Mouse (Mus musculus): ENCODE measurements at regions not wholly inside any gene's neighbourhood (a gene's known extent, or its start where the extent isn't known, plus 50 kb on each side); places are given as distances from the start of the nearest gene placed in this dataset.

DNA sequence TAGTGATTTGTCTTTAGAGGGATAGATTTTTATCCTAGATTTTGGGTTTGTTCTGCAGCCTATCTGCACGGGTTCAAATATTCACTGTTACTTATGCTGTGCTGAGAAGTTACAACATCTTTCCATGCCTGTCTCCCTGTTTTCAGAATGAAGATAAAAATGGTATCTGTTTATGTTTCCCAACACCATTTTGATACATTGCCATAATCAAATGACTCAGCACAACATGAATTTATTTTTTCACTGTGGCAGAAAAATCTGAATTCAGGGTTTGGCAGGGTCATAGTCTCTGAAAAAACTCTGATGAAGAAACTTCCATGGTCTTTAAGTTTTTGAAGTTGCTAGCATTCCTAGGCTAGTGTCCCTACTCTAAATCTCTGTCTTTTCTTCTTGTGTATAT lies 116.5 kb upstream of the Tmtc4 start:
- POLR2A ChIA-PET, result no interaction called here
- CTCF ChIA-PET, result no interaction called here

DNA sequence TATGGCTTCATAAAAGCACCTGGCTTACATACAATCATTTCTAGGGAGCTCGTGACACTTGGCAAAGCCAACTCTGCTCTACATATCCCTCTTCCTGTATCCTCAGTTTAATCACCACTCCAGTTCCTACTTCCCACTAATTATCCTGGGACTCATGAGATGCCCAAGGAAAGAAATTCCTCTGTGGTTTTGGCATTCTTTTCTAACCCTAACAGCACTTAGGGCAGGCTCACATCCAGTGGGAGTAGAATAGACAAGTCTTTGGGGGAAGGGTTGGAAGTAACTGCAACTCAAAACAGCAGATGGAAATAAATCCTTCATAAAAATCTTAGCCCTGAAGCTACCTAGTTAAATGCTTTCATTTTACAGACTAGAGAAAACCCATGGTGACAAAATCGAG lies 112.3 kb upstream of the Tmtc4 start:
- ChIA-PET POLR2A (no interaction called here), CTCF (no interaction called here)

DNA sequence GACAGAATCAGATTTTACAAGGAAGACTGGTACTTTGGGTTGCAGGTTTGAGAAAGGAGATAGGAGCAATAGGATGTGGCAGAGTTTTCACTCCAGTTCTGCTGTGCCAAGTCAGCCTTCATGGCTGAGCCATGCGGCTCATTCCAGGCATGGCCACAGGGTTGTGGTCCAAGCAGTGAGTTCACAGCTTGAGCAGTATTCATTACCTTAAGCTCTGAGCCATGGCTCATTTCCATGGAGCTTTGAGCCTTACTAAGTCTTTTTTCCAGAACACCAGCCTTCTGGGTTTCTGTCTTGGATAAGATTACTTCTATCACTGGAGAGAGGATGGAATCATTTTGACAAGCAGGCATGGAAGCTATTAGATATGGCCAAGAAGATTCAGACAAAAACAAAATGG lies 98.2 kb upstream of the Tmtc4 start:
- ChIA-PET POLR2A (interaction anchor here in 1 of 4 experiments (0.6 kb wide), 1 partner anchor 791 kb away, joined by 3 read pairs; no protein-coding TSS in a partner anchor), CTCF (no interaction called here)

DNA sequence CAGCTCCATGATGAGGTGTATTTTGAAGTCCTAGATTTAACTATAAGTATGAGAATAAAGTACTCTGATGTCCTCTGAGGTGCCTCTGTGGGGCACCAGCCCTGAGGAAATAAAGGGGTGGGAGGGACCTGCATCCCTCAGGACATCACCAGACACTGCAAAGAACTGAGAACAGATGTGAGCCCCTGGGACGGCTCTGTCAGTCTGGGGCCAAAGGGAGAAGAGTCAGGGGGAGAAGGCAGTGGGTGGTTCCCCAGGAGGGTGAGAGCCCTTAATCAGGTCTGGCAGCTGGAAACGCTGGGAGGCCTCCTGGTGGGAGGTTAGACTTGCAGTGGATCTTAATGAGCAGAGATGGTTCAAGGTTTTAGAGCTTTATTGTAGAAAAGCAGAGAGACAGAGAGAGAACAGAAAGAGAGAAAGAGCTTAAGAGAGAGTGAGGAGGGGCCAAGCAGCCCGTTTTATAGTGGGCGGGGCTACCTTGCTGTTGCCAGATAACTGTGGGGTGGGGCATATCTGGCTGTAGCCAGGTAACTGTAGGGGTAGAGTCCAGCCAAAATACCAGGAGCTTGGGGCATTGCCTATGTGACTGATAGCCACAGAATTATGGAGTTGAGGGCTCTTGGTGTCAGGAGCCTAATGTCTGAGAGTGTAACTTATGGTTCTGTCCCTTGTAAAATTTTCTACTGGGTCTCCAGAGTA lies 97.3 kb upstream of the Tmtc4 start:
- POLR2A ChIA-PET, result interaction anchor here in 1 of 4 experiments (0.6 kb wide), 1 partner anchor 790 kb away, joined by 3 read pairs; no protein-coding TSS in a partner anchor
- CTCF ChIA-PET, result no interaction called here

DNA sequence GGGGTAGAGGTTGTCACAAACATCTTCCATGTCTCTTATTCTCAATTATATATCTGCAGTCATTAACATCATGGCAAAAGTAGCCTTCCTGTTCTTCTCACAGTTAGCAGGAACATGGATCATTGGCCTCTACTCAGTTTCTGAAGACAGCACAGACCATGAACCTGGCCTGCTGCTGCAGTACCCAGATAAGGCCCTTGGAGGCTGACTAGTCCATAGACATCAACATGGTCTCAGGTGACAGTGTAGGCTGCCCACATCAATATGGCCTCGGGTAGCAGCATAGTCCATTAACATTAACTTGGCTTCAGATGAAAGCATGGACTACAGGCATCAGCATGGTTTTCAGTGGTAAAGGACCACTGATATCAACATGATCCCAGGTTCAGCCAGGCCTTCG lies 95.9 kb upstream of the Tmtc4 start:
- POLR2A ChIA-PET, result no interaction called here
- CTCF ChIA-PET, result no interaction called here

DNA sequence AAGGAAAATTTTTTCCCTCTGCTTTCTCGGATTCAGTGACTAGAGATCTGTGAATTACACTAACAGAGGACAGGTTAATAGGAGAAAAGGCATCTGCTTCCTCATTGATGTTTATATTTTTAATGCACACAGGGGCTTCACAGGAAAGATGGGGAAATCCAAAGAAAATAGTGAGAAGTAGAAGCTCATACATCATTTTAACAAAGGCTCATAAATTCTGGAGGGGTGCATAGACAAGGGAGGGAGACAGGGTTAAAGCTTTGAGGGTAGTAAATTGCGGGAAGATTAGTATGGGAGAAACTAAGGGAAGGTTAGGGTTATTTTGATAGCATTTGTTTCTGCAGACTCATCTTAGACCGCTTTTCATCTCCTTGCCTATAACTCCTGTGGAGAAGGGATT lies 95.0 kb upstream of the Tmtc4 start:
- ChIA-PET POLR2A (no interaction called here), CTCF (no interaction called here)

DNA sequence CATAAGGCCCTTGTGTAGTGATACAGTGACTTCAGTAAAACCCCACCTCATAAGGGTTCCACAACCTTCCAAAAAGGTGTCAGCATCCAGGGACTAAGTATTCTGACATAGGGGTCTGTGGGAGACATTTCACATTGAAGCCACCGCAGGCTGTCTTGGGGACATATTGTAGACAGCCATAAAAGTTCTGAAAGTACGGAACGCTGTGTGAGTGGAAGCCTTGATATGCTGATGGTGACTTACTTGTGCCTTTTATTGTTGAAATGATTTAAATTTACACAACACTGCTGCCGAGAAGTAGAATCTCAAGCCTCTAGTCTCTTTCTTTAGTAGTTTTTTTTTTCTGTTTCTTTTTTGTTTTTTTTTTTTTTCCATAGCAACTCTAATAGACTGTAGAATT lies 82.5 kb upstream of the Tmtc4 start:
- ChIA-PET CTCF (no interaction called here), POLR2A (interaction anchor here in 1 of 4 experiments (0.7 kb wide), 1 partner anchor 203 kb away, joined by 3 read pairs; no protein-coding TSS in a partner anchor)

DNA sequence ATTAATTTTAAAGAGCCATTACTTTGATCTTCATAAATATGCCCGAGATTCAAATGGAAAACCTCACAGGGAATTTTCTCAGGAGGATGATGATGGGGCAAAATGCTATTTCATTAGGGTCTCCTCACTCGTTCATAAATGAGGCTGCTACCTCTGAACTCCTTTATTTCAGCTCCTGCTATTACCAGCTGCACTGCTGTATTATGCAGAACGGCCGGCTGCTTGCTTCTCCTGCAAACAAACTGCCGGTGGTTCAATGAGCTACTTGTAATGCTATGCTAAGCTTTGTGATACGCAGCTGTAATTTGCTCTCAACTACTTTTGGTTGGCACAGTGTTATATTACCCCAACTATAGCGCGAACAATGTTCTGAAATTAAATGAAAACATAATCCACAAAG lies 81.7 kb upstream of the Tmtc4 start:
- POLR2A ChIA-PET, result no interaction called here
- CTCF ChIA-PET, result interaction anchor here in 2 of 4 experiments (0.6 kb wide), 2 partner anchors 43 to 225 kb away, joined by 3 to 6 read pairs; no protein-coding TSS in a partner anchor

DNA sequence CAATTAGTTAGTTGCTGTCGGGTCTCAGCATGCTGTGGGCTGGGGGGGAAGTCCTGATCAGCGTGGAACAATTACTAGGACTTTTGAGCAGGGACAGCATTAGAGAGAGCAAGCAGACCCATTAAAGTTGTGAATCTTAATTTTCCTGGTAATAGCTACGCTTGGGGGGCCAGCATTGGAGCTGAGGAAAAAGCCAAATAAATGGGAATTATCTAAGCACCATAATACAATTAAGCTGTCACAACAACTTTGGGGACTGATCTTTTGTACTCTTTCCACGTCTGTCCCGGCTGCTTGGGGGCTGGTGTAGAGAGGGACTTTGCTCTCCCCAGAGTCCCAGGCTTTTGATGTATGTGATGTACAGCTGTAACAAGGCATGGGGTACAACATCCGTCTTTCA lies 81.3 kb upstream of the Tmtc4 start:
- POLR2A ChIA-PET, result no interaction called here
- CTCF ChIA-PET, result interaction anchor here in 1 of 4 experiments (0.6 kb wide), 1 partner anchor 43 kb away, joined by 3 read pairs; no protein-coding TSS in a partner anchor

DNA sequence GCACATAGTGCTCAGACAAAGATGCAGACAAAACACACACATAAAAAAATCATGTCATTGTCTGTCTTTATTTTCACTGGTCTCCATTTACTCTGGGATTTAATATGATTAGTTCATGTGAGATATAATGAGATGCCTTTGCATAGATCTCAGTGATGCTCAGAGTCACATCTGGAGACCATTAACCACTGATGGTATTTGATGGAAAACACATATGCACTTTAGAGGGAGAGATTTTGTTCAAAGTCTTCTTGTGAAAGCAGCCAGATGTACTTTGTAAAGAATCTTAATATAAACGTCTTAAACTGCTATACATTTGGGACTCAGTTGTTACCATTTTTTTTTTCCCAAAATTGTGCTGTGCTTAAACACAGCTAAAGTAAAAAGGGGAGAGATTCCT lies 79.1 kb upstream of the Tmtc4 start:
- POLR2A ChIA-PET, result no interaction called here
- CTCF ChIA-PET, result no interaction called here

DNA sequence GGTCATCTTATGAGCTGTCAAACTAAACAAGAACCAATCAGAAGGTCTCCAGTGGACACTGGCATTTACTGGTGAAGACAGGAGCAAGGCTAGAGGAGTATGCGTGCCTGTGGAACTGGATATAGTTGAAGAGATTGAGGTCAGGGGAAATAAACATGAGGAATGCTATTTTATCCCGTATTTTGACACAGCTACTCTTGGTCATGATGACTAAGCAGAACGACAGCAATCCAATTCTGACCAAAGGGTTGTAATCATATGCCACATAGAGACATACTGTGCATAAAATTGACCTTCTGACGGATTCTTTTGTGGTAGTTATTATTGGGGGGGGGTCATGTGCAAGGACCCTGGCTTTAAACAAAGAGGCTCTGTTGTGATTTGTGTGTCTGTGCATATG lies 73.1 kb upstream of the Tmtc4 start:
- ChIA-PET POLR2A (no interaction called here), CTCF (no interaction called here)

DNA sequence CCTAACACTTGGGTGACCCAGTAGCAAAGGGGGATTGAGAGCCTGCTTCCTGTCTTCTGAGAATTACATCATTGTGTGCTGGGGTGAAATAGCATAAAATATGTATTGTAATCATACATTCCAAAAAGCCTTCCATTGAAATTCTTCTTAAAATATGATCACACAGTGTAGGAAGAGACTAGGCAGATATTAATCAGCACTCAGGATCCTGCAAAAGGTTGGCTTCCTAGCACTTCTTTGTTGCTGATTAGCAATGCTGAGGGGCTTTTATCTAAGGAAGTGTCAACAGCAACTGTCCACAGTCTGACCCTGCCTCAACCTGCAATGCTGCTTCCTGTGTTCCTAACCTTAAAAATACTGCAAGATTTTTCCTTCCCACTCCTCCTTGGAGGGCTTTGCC lies 64.6 kb upstream of the Tmtc4 start:
- ChIA-PET POLR2A (no interaction called here), CTCF (no interaction called here)

DNA sequence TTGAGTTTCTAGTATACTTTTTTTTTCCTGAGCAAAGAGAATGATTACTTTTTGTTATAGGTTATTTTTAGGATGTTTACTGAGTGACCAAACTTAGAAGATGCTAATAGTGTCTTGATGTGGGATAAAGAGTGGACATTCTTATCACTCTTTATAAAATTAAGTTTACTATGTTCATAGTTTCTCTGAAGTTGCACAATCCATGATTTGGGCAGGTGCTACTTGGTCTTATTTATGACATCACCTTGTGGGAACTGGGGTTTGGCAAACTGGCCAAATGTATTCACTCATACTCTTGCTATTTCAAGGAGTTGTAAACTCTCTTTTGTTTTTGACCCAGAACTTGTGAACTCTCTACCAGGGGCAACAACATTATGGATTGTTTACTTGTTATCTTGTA lies 56.2 kb upstream of the Tmtc4 start:
- CTCF ChIA-PET, result no interaction called here
- POLR2A ChIA-PET, result no interaction called here

DNA sequence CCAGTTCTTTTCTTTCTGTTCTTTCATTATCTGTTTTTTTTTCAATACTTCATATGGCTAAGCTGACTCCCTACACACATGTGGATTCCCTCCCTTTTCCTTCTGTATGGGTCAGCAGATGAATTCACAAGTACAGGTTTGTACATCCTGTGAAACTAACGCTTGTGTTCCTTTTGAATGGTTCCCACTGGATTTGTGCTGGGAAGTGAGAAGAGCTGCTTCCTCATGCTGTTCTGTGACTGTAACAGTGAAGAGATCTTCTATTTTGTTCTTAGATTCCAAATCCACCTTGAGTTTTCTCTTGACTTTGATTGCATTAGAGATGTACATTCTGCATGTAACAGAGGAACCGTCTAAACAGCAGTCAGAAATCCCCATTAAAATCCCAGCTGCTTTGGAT lies 53.6 kb upstream of the Tmtc4 start:
- ChIA-PET POLR2A (no interaction called here), CTCF (interaction anchor here in 1 of 4 experiments (0.6 kb wide), 1 partner anchor 14 kb away, joined by 20 read pairs; no protein-coding TSS in a partner anchor)
